Mouse (Mus musculus) midbrain, embryonic 11.5 days (tissue): ENCODE results near the gene Prkn. TPM values are rescaled to one million over a fixed set of nuclear protein-coding genes. Genes with fewer than 3 reads are reported as not detected.

Experiments
- ATAC-seq: fragments of 200-750 bp; cut with Nextera tagmentation; 2 replicates; pipeline ENCODE4 v1.8.0; 2017; ENCODE audit warnings: moderate TSS enrichment, moderate library complexity; ENCODE audit not compliant: low FRiP score
- DNase-seq: peaks from one replicate; pipeline ENCODE4 v3.0.0; 2015; ENCODE audit warnings: low spot score; ENCODE audit errors: missing footprints
- H3K27ac ChIP-seq: fragments of 300-500 bp; sonication (generic); 2 replicates; pipeline ENCODE4 v1.5.1; 2014; ENCODE audit warnings: low read depth, low read length
- H3K27me3 ChIP-seq: fragments of 300-500 bp; sonication (generic); 2 replicates; pipeline ENCODE4 v1.6.1; 2014; ENCODE audit warnings: mild to moderate bottlenecking, low read length, moderate library complexity, mixed read lengths; ENCODE audit not compliant: control insufficient read depth, insufficient read depth
- H3K36me3 ChIP-seq: fragments of 300-500 bp; sonication (generic); 2 replicates; pipeline ENCODE4 v1.6.1; 2014; ENCODE audit warnings: mild to moderate bottlenecking, low read length, moderate library complexity, mixed read lengths; ENCODE audit not compliant: control insufficient read depth, insufficient read depth
- H3K4me1 ChIP-seq: fragments of 300-500 bp; sonication (generic); 2 replicates; pipeline ENCODE4 v1.6.1; 2014; ENCODE audit warnings: low read length; ENCODE audit not compliant: control insufficient read depth, insufficient read depth
- H3K4me2 ChIP-seq: fragments of 300-500 bp; sonication (generic); 2 replicates; pipeline ENCODE4 v1.6.1; 2014; ENCODE audit warnings: mild to moderate bottlenecking, moderate library complexity
- H3K4me3 ChIP-seq: fragments of 300-500 bp; sonication (generic); 2 replicates; pipeline ENCODE4 v1.5.1; 2014; ENCODE audit warnings: low read depth, low read length
- H3K9ac ChIP-seq: fragments of 300-500 bp; sonication (generic); 2 replicates; pipeline ENCODE4 v1.6.1; 2014; ENCODE audit warnings: low read length
- H3K9me3 ChIP-seq: fragments of 300-500 bp; sonication (generic); 2 replicates; pipeline ENCODE4 v1.6.1; 2016; ENCODE audit warnings: low read length; ENCODE audit not compliant: control insufficient read depth
- WGBS: fragments of 180-500 bp; shearing (Covaris S2); extraction: QIAGEN DNeasy Blood & Tissue Kit; methylation state at CpG from one replicate; pipeline ENCODE4 v1.1.7; 2014; 5-methylcytosine and 5-hydroxymethylcytosine counted together
- polyA plus RNA-seq: library from polyadenylated mRNA; unstranded; fragments of >200 nt; fragmentation: Nextera tagmentation; extraction: Ambion mirVana; gene quantifications from 2 replicates; pipeline ENCODE4 v1.2.1, GENCODE M21; 2014

Prkn gene
- polyA plus RNA-seq, 1 experiment from 2014 or later, result 0.82 TPM

GRCm38 (mm10) chr17:11127217-11127616, 287.0 kb downstream of the Prkn start:
- Histone ChIP-seq H3K4me2 (no peak overlapping the region), H3K4me1 (no peaks in the 10 kb centered on the region), H3K9ac (no peak overlapping the region), H3K4me3 (no peak overlapping the region), H3K36me3 (no peaks in the 10 kb centered on the region), H3K27ac (no peak overlapping the region), H3K27me3 (no peaks in the 10 kb centered on the region), H3K9me3 (no peaks in the 10 kb centered on the region)
- ATAC-seq (no peak), DNase-seq (no peak)
- WGBS, result 62% methylated on average over 1 of the region's 1 CpGs

GRCm38 (mm10) chr17:11130919-11131318, 290.7 kb downstream of the Prkn start:
- Histone ChIP-seq H3K27me3 (no peaks in the 10 kb centered on the region), H3K36me3 (no peaks in the 10 kb centered on the region), H3K27ac (no peak overlapping the region), H3K4me1 (no peaks in the 10 kb centered on the region), H3K4me3 (no peak overlapping the region), H3K4me2 (no peak overlapping the region), H3K9me3 (no peaks in the 10 kb centered on the region), H3K9ac (no peak overlapping the region)
- 74% methylated on average over 4 of the region's 4 CpGs for WGBS
- DNase-seq (no peak), ATAC-seq (no peak)

- no peak overlapping the region for H3K9ac ChIP-seq
- no peaks in the 10 kb centered on the region for H3K27me3 ChIP-seq
- H3K27ac ChIP-seq, result no peak overlapping the region
- DNase-seq (no peak), ATAC-seq (no peak)
- H3K4me1 ChIP-seq, result no peaks in the 10 kb centered on the region
- H3K9me3 ChIP-seq, result no peaks in the 10 kb centered on the region
- H3K4me2 ChIP-seq, result no peak overlapping the region
- no peak overlapping the region for H3K4me3 ChIP-seq
- WGBS, result 85% methylated on average over 5 of the region's 5 CpGs
- H3K36me3 ChIP-seq, result no peaks in the 10 kb centered on the region
These were observed 302.1 kb downstream of the Prkn start for GRCm38 (mm10) chr17:11142321-11142720.

GRCm38 (mm10) chr17:11156119-11156518, 315.9 kb downstream of the Prkn start:
- Histone ChIP-seq H3K27me3 (no peaks in the 10 kb centered on the region), H3K4me1 (no peaks in the 10 kb centered on the region), H3K9ac (no peak overlapping the region), H3K36me3 (no peaks in the 10 kb centered on the region), H3K4me3 (no peak overlapping the region), H3K4me2 (no peak overlapping the region), H3K27ac (no peak overlapping the region), H3K9me3 (no peaks in the 10 kb centered on the region)
- WGBS, result 90% methylated on average over 3 of the region's 3 CpGs
- ATAC-seq (no peak), DNase-seq (no peak)

GRCm38 (mm10) chr17:11157536-11157935, 317.4 kb downstream of the Prkn start:
- 90% methylated on average over 7 of the region's 7 CpGs for WGBS
- Histone ChIP-seq H3K4me2 (no peak overlapping the region), H3K4me3 (no peak overlapping the region), H3K9me3 (no peaks in the 10 kb centered on the region), H3K9ac (no peak overlapping the region), H3K27ac (no peak overlapping the region), H3K4me1 (no peaks in the 10 kb centered on the region), H3K36me3 (no peaks in the 10 kb centered on the region), H3K27me3 (no peaks in the 10 kb centered on the region)
- no peak for DNase-seq
- no peak for ATAC-seq

GRCm38 (mm10) chr17:11161436-11161835, 321.3 kb downstream of the Prkn start:
- Histone ChIP-seq H3K36me3 (no peaks in the 10 kb centered on the region), H3K9ac (no peak overlapping the region), H3K4me1 (no peaks in the 10 kb centered on the region), H3K4me3 (no peak overlapping the region), H3K9me3 (no peaks in the 10 kb centered on the region), H3K27me3 (no peaks in the 10 kb centered on the region), H3K4me2 (no peak overlapping the region), H3K27ac (no peak overlapping the region)
- DNase-seq (no peak), ATAC-seq (no peak)
- WGBS, result 81% methylated on average over 1 of the region's 1 CpGs

GRCm38 (mm10) chr17:11162770-11163169, 322.6 kb downstream of the Prkn start:
- H3K4me3 ChIP-seq, result no peak overlapping the region
- H3K27ac ChIP-seq, result no peak overlapping the region
- H3K4me1 ChIP-seq, result no peaks in the 10 kb centered on the region
- H3K9me3 ChIP-seq, result no peaks in the 10 kb centered on the region
- H3K27me3 ChIP-seq, result no peaks in the 10 kb centered on the region
- ATAC-seq (no peak), DNase-seq (no peak)
- no peak overlapping the region for H3K4me2 ChIP-seq
- 92% methylated on average over 3 of the region's 3 CpGs for WGBS
- no peaks in the 10 kb centered on the region for H3K36me3 ChIP-seq
- no peak overlapping the region for H3K9ac ChIP-seq

- H3K27ac ChIP-seq, result no peak overlapping the region
- DNase-seq (no peak), ATAC-seq (no peak)
- H3K9me3 ChIP-seq, result no peaks in the 10 kb centered on the region
- H3K27me3 ChIP-seq, result no peaks in the 10 kb centered on the region
- no peak overlapping the region for H3K4me2 ChIP-seq
- no peak overlapping the region for H3K9ac ChIP-seq
- H3K4me1 ChIP-seq, result no peaks in the 10 kb centered on the region
- no peak overlapping the region for H3K4me3 ChIP-seq
- H3K36me3 ChIP-seq, result no peaks in the 10 kb centered on the region
These were observed 347.2 kb downstream of the Prkn start for GRCm38 (mm10) chr17:11187356-11187755.

- whole genome bisulfite sequencing, result 75% methylated on average over 4 of the region's 4 CpGs
- Histone ChIP-seq H3K36me3 (no peaks in the 10 kb centered on the region), H3K4me2 (no peak overlapping the region), H3K27ac (no peak overlapping the region), H3K27me3 (no peaks in the 10 kb centered on the region), H3K4me3 (no peak overlapping the region), H3K4me1 (no peaks in the 10 kb centered on the region), H3K9me3 (no peaks in the 10 kb centered on the region), H3K9ac (no peak overlapping the region)
- no peak for DNase-seq
- no peak for ATAC-seq
These were observed 348.3 kb downstream of the Prkn start for GRCm38 (mm10) chr17:11188494-11188893.

- no peak for DNase-seq
- no peaks in the 10 kb centered on the region for H3K27me3 ChIP-seq
- WGBS, result 79% methylated on average over 2 of the region's 2 CpGs
- H3K27ac ChIP-seq, result no peak overlapping the region
- H3K4me1 ChIP-seq, result no peaks in the 10 kb centered on the region
- no peak overlapping the region for H3K9ac ChIP-seq
- no peaks in the 10 kb centered on the region for H3K36me3 ChIP-seq
- ATAC-seq, result no peak
- no peaks in the 10 kb centered on the region for H3K9me3 ChIP-seq
- no peak overlapping the region for H3K4me2 ChIP-seq
- no peak overlapping the region for H3K4me3 ChIP-seq
These were observed 350.1 kb downstream of the Prkn start for GRCm38 (mm10) chr17:11190306-11190705.
